ENCODE assay signal across 32 mouse cellular contexts in the genomic region with DNA sequence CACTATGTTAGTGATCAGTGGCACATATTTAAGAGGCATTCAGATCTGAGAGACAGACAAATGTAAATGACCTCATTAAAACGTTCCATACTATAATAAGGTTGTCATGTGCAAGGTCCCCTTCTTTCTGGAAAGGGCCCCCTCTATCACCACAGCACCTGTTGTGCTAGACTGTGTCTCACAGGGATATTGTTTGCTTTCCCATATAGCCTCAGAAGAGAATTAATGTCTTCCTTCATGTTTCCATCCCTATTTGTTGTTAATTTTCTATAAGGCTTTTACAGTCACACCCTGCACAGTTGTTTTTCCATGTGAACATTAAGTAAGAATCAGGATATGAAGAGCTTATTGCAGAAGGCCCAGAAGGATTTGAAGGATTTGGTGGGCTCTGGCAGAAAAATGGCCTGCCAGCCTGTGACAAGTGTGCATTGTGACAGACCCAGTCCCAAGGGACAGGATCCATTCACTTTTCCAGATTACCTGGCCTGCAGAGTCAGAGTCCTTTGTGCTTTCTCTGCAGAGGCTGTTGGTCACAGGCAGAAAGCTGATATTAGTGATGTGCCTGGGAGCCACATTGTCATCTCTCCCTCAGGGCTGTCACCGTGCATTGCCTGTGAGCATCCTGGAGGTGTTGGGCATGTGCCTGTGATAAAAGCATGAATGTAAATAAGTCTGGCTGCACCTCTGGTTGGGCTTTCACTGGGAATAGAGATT.
DNase-seq lines count a peak whose midpoint lies in the region; ATAC-seq and TF ChIP-seq lines count a peak whose summit lies in the region.
"Had no signal": no experiment of that assay in that cellular context is flagged by ENCODE, and none has a peak within 500 bp of the region (broad histone marks: within the 10 kb centered on the region; RNA-seq: fewer than 3 reads in every experiment).

No protein-coding gene starts in this region.

- no peak for TF ChIP-seq POLR2A in brain, embryonic 14.5 days (IDR thresholded peaks at IDR 0.05; ENCODE audit: borderline replicate concordance, extremely low read depth, insufficient read depth, insufficient read length, poor library complexity, severe bottlenecking)

- WGBS in forebrain, embryonic 12.5 days = 67% methylated on average over 2 of the region's 2 CpGs
- WGBS in forebrain, embryonic 11.5 days = 74% methylated on average over 2 of the region's 2 CpGs
- 50% methylated on average over 2 of the region's 2 CpGs for whole genome bisulfite sequencing in hindbrain, embryonic 14.5 days
- WGBS in hindbrain, embryonic 11.5 days = 75% methylated on average over 2 of the region's 2 CpGs
- 40% methylated on average over 2 of the region's 2 CpGs for WGBS in midbrain, embryonic 15.5 days

- no peaks in the 10 kb centered on the region for H3K27me3 ChIP-seq in forebrain, embryonic 12.5 days
- H3K27me3 ChIP-seq in forebrain, embryonic 11.5 days (ENCODE audit: control insufficient read depth, insufficient read depth, low read length) = no peaks in the 10 kb centered on the region
- no peaks in the 10 kb centered on the region for H3K27me3 ChIP-seq in hindbrain, embryonic 14.5 days (ENCODE audit: control insufficient read depth, insufficient read depth, low read length)
- H3K27me3 ChIP-seq in hindbrain, embryonic 11.5 days (ENCODE audit: control insufficient read depth, insufficient read depth, low read length) = no peaks in the 10 kb centered on the region
- no peaks in the 10 kb centered on the region for H3K27me3 ChIP-seq in midbrain, embryonic 15.5 days (replicated peaks)
- H3K27me3 ChIP-seq: CH12.LX; embryonic facial prominence, embryonic 12.5 days; kidney, embryonic 15.5 days; limb, embryonic 12.5 days; liver, embryonic 15.5 days; neural tube, embryonic 15.5 days had no signal

- no peak for TF ChIP-seq CTCF in brain, embryonic 14.5 days (IDR thresholded peaks at IDR 0.05; ENCODE audit: borderline replicate concordance, extremely low read depth, insufficient read depth, insufficient read length)

- no peak overlapping the region for H3K9ac ChIP-seq in forebrain, embryonic 12.5 days
- no peak overlapping the region for H3K9ac ChIP-seq in forebrain, embryonic 11.5 days (ENCODE audit: low read length)
- no peak overlapping the region for H3K9ac ChIP-seq in hindbrain, embryonic 14.5 days
- H3K9ac ChIP-seq in hindbrain, embryonic 11.5 days (ENCODE audit: low read depth, low read length) = no peak overlapping the region
- no peak overlapping the region for H3K9ac ChIP-seq in midbrain, embryonic 15.5 days
- H3K9ac ChIP-seq: embryonic facial prominence, embryonic 12.5 days; kidney, embryonic 15.5 days; limb, embryonic 12.5 days; liver, embryonic 15.5 days; lung, embryonic 14.5 days; neural tube, embryonic 15.5 days had no signal

- H3K4me3 ChIP-seq in forebrain, embryonic 12.5 days (replicated peaks) = no peak overlapping the region
- H3K4me3 ChIP-seq in forebrain, embryonic 11.5 days (ENCODE audit: low read depth, low read length) = no peak overlapping the region
- H3K4me3 ChIP-seq in hindbrain, embryonic 14.5 days (replicated peaks; ENCODE audit: low read length) = no peak overlapping the region
- no peak overlapping the region for H3K4me3 ChIP-seq in hindbrain, embryonic 11.5 days (ENCODE audit: low read depth, low read length)
- no peak overlapping the region for H3K4me3 ChIP-seq in midbrain, embryonic 15.5 days
- H3K4me3 ChIP-seq: embryonic facial prominence, embryonic 12.5 days; kidney, embryonic 15.5 days; layer of hippocampus, adult 2 months; left cerebral cortex, adult 2 months; limb, embryonic 12.5 days; liver, embryonic 15.5 days; neural tube, embryonic 15.5 days had no signal

- H3K4me1 ChIP-seq in forebrain, embryonic 12.5 days = peaks cover 8% of the 10 kb centered on the region
- H3K4me1 ChIP-seq in forebrain, embryonic 11.5 days (replicated peaks; ENCODE audit: control insufficient read depth, insufficient read depth, low read length) = no peaks in the 10 kb centered on the region
- H3K4me1 ChIP-seq in hindbrain, embryonic 14.5 days (replicated peaks; ENCODE audit: control insufficient read depth, insufficient read depth, low read length) = no peaks in the 10 kb centered on the region
- no peaks in the 10 kb centered on the region for H3K4me1 ChIP-seq in hindbrain, embryonic 11.5 days (replicated peaks; ENCODE audit: control insufficient read depth, insufficient read depth, low read length)
- peaks cover 8% of the 10 kb centered on the region; the same call in 1 of the 2 replicates for H3K4me1 ChIP-seq in midbrain, embryonic 15.5 days
- H3K4me1 ChIP-seq: embryonic facial prominence, embryonic 12.5 days; kidney, embryonic 15.5 days; limb, embryonic 12.5 days; liver, embryonic 15.5 days had no signal

- ATAC-seq in forebrain, embryonic 12.5 days (ENCODE audit: low FRiP score) = no peak
- no peak for ATAC-seq in forebrain, embryonic 11.5 days (replicated peaks; ENCODE audit: low FRiP score)
- no peak for ATAC-seq in hindbrain, embryonic 14.5 days (ENCODE audit: low FRiP score)
- no peak for ATAC-seq in hindbrain, embryonic 11.5 days (ENCODE audit: low FRiP score)
- ATAC-seq in midbrain, embryonic 15.5 days (replicated peaks) = peak; percentile 62
- ATAC-seq: activated CD4-positive, CD25-positive, alpha-beta regulatory T cell, adult 4 months; inflammation-experienced regulatory T-cells, adult 6 months had no signal

- peak overlapping the region; percentile 46 for H3K27ac ChIP-seq in forebrain, embryonic 12.5 days
- no peak overlapping the region for H3K27ac ChIP-seq in forebrain, embryonic 11.5 days (ENCODE audit: low read depth, low read length)
- peak overlapping the region; percentile 44; the same call in 1 of the 2 replicates for H3K27ac ChIP-seq in hindbrain, embryonic 14.5 days
- H3K27ac ChIP-seq in hindbrain, embryonic 11.5 days (ENCODE audit: low read depth, low read length) = no peak overlapping the region
- H3K27ac ChIP-seq in midbrain, embryonic 15.5 days = peak overlapping the region; percentile 8; the same call in 1 of the 2 replicates
- H3K27ac ChIP-seq: embryonic facial prominence, embryonic 12.5 days; kidney, embryonic 15.5 days; layer of hippocampus, adult 2 months; left cerebral cortex, adult 2 months; limb, embryonic 12.5 days; liver, embryonic 15.5 days; neural tube, embryonic 15.5 days; stomach, postnatal 0 days had no signal

- H3K9me3 ChIP-seq in forebrain, embryonic 12.5 days = no peaks in the 10 kb centered on the region
- H3K9me3 ChIP-seq in forebrain, embryonic 11.5 days (ENCODE audit: control insufficient read depth, low read length) = no peaks in the 10 kb centered on the region
- no peaks in the 10 kb centered on the region for H3K9me3 ChIP-seq in hindbrain, embryonic 14.5 days (ENCODE audit: control insufficient read depth, low read length)
- H3K9me3 ChIP-seq in hindbrain, embryonic 11.5 days (ENCODE audit: control insufficient read depth, low read length) = no peaks in the 10 kb centered on the region
- H3K9me3 ChIP-seq in midbrain, embryonic 15.5 days = no peaks in the 10 kb centered on the region
- H3K9me3 ChIP-seq: embryonic facial prominence, embryonic 12.5 days; kidney, embryonic 15.5 days; limb, embryonic 12.5 days; liver, embryonic 15.5 days; neural tube, embryonic 15.5 days had no signal

- no peak overlapping the region for H3K4me2 ChIP-seq in forebrain, embryonic 12.5 days
- no peak overlapping the region for H3K4me2 ChIP-seq in forebrain, embryonic 11.5 days (ENCODE audit: low read depth, low read length, severe bottlenecking)
- H3K4me2 ChIP-seq in hindbrain, embryonic 14.5 days (replicated peaks) = no peak overlapping the region
- H3K4me2 ChIP-seq in hindbrain, embryonic 11.5 days (replicated peaks; ENCODE audit: low read depth, low read length) = no peak overlapping the region
- H3K4me2 ChIP-seq in midbrain, embryonic 15.5 days = no peak overlapping the region
- H3K4me2 ChIP-seq: embryonic facial prominence, embryonic 12.5 days; heart, embryonic 11.5 days; kidney, embryonic 15.5 days; limb, embryonic 12.5 days; liver, embryonic 15.5 days; lung, embryonic 14.5 days; neural tube, embryonic 15.5 days had no signal

- DNase-seq in forebrain, embryonic 11.5 days (ENCODE audit: low spot score) = no peak
- no peak for DNase-seq in hindbrain, embryonic 14.5 days (ENCODE audit: low spot score)
- no peak for DNase-seq in hindbrain, embryonic 11.5 days (ENCODE audit: low spot score)
- DNase-seq in brain, embryonic 14.5 days (ENCODE audit: low read depth) = peak; percentile 80
- no peak for DNase-seq in kidney, adult 11 months
- no peak for DNase-seq in cerebellum, adult 9-11 months
- DNase-seq: cerebellum, adult 8-10 months; embryo, embryonic 11 days; gastrocnemius, postnatal 25 days; heart, adult 18-20 months; heart, postnatal 4 days; kidney, adult 18-20 months; kidney, postnatal 25 days; lung, embryonic 14.5 days; right cerebral cortex, adult 18-20 months; spleen, adult 18-20 months; thymus, adult 18-20 months; thymus, postnatal 25 days had no signal

- H3K36me3 ChIP-seq in forebrain, embryonic 12.5 days (replicated peaks) = no peaks in the 10 kb centered on the region
- H3K36me3 ChIP-seq in forebrain, embryonic 11.5 days (ENCODE audit: control insufficient read depth, insufficient read depth, low read length) = no peaks in the 10 kb centered on the region
- H3K36me3 ChIP-seq in hindbrain, embryonic 14.5 days (replicated peaks; ENCODE audit: control insufficient read depth, insufficient read depth) = no peaks in the 10 kb centered on the region
- no peaks in the 10 kb centered on the region for H3K36me3 ChIP-seq in hindbrain, embryonic 11.5 days (ENCODE audit: control insufficient read depth, insufficient read depth, low read length)
- no peaks in the 10 kb centered on the region for H3K36me3 ChIP-seq in midbrain, embryonic 15.5 days (replicated peaks)
- H3K36me3 ChIP-seq: embryonic facial prominence, embryonic 12.5 days; kidney, embryonic 15.5 days; limb, embryonic 12.5 days; liver, embryonic 15.5 days; neural tube, embryonic 15.5 days had no signal

Comparison
In these comparisons a context has a peak if more than half of its experiments do, and no peak if none do; other contexts are left out.
1. H3K27ac ChIP-seq: peak in forebrain, embryonic 12.5 days (single experiment), hindbrain, embryonic 14.5 days (single experiment) and midbrain, embryonic 15.5 days (single experiment); none in forebrain, embryonic 11.5 days (single experiment) and hindbrain, embryonic 11.5 days (single experiment).